Mouse (Mus musculus) kidney, adult 2 months (tissue): ENCODE data around the gene Klhl36.

ENCODE experiments used
- CTCF ChIP-seq: fragments of 200-500 bp; conservative IDR thresholded peaks from 2 replicates; pipeline ENCODE4 v1.5.1; 2011; ENCODE audit warnings: low read depth, mild to moderate bottlenecking, control low read depth, low read length, moderate library complexity, mixed read lengths; ENCODE audit not compliant: insufficient read depth, insufficient read length
- POLR2A ChIP-seq: fragments of 200-500 bp; IDR thresholded peaks from one replicate; pipeline ENCODE4 v1.6.1; 2011; ENCODE audit warnings: low read depth, low read length, control low read depth

GRCm38 (mm10) chr8:119897933-119898332 is 35.9 kb downstream of the Klhl36 start:
- no peak for TF ChIP-seq CTCF
- TF ChIP-seq POLR2A, result no peak
